Mouse (Mus musculus) liver, postnatal 0 days (tissue): ENCODE results near the gene Zfp592.

Source experiments
- CTCF ChIP-seq: sonication (generic); IDR thresholded peaks from 2 replicates; pipeline ENCODE4 v1.5.1; 2016; ENCODE audit warnings: antibody characterized with exemption, low read depth
- EP300 ChIP-seq: IDR thresholded peaks from 2 replicates; pipeline ENCODE4 v1.6.1; 2016; ENCODE audit warnings: antibody characterized with exemption, low read depth, mild to moderate bottlenecking

DNA sequence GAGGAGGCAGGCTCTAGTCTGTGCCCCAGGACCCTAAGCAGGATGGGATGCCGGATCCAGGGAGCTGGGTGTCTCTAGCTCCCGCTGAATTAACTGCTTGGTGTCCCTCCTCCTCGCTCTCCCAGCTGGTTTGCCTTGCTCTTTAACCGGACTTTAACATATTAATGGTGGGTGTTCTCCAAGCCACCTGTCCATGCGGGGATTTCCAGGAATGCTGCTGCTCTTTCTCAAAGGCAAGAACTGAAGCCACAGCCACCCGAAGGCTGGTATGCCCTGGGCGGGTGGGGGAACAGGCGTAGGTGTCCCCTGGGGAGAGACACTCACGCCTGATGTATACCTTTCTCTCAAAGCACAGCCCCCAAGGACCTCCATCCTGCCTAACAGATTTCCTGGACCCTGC is 69.9 kb downstream of the Zfp592 start:
- no peak for TF ChIP-seq CTCF
- no peak for TF ChIP-seq EP300
